ENCODE assay signal across 11 mouse cellular contexts in genomic region chr9:120881121-120881520, GRCm38 (mm10). TPM values are rescaled to one million over a fixed set of nuclear protein-coding genes. Genes with fewer than 3 reads are reported as not detected.
DNase-seq lines count a peak whose midpoint lies in the region; ATAC-seq and TF ChIP-seq lines count a peak whose summit lies in the region.
"Had no signal": no experiment of that assay in that cellular context is flagged by ENCODE, and none has a peak within 500 bp of the region (broad histone marks: within the 10 kb centered on the region; RNA-seq: fewer than 3 reads in every experiment).

No protein-coding gene starts in this region.

- H3K4me3 ChIP-seq in hindbrain, postnatal 0 days (ENCODE audit: low read length), result no peak overlapping the region
- H3K4me3 ChIP-seq in forebrain, embryonic 12.5 days (replicated peaks), result no peak overlapping the region
- H3K4me3 ChIP-seq: embryonic facial prominence, embryonic 12.5 days; midbrain, embryonic 13.5 days; neural tube, embryonic 15.5 days had no signal

- no peaks in the 10 kb centered on the region for H3K36me3 ChIP-seq in hindbrain, postnatal 0 days (ENCODE audit: insufficient read depth, low read length)
- H3K36me3 ChIP-seq in forebrain, embryonic 12.5 days (replicated peaks), result no peaks in the 10 kb centered on the region
- H3K36me3 ChIP-seq: embryonic facial prominence, embryonic 12.5 days; midbrain, embryonic 13.5 days; neural tube, embryonic 15.5 days had no signal

- no peak overlapping the region for H3K9ac ChIP-seq in hindbrain, postnatal 0 days (replicated peaks; ENCODE audit: low read length)
- H3K9ac ChIP-seq in forebrain, embryonic 12.5 days, result no peak overlapping the region
- H3K9ac ChIP-seq: embryonic facial prominence, embryonic 12.5 days; midbrain, embryonic 13.5 days; neural tube, embryonic 15.5 days had no signal

- no peak overlapping the region for H3K4me2 ChIP-seq in hindbrain, postnatal 0 days (ENCODE audit: low read depth, low read length)
- no peak overlapping the region for H3K4me2 ChIP-seq in forebrain, embryonic 12.5 days
- H3K4me2 ChIP-seq: embryonic facial prominence, embryonic 12.5 days; midbrain, embryonic 13.5 days; neural tube, embryonic 15.5 days had no signal

- no peaks in the 10 kb centered on the region for H3K4me1 ChIP-seq in hindbrain, postnatal 0 days (ENCODE audit: insufficient read depth, low read length)
- H3K4me1 ChIP-seq in forebrain, embryonic 12.5 days, result peaks cover 7% of the 10 kb centered on the region; the same call in 1 of the 2 replicates

- 88% methylated on average over 15 of the region's 15 CpGs for WGBS in hindbrain, postnatal 0 days
- WGBS in forebrain, embryonic 12.5 days, result 95% methylated on average over 15 of the region's 15 CpGs

- ATAC-seq in hindbrain, postnatal 0 days, result no peak
- no peak for ATAC-seq in forebrain, embryonic 12.5 days (ENCODE audit: low FRiP score)
- ATAC-seq: midbrain, embryonic 13.5 days had no signal

- peak; percentile 33 to 56 for DNase-seq in kidney, adult 8-10 months
- DNase-seq in kidney, postnatal 4 days, result no peak
- DNase-seq in cerebellum, postnatal 36 days, result peak; percentile 44 to 47
- peak; percentile 38 to 74 for DNase-seq in kidney, postnatal 25 days
- peak; percentile 10 for DNase-seq in skeletal muscle tissue, adult 2 months (ENCODE audit: low read depth, low spot score)
- DNase-seq in hindbrain, postnatal 0 days (ENCODE audit: low spot score), result no peak
- DNase-seq: layer of hippocampus, adult 9-11 months had no signal

- no peaks in the 10 kb centered on the region for H3K27me3 ChIP-seq in hindbrain, postnatal 0 days (ENCODE audit: insufficient read depth, low read length)
- no peaks in the 10 kb centered on the region for H3K27me3 ChIP-seq in forebrain, embryonic 12.5 days
- H3K27me3 ChIP-seq: embryonic facial prominence, embryonic 12.5 days; midbrain, embryonic 13.5 days; neural tube, embryonic 15.5 days had no signal

- no peak for TF ChIP-seq CTCF in hindbrain, postnatal 0 days (IDR thresholded peaks at IDR 0.05; ENCODE audit: low read depth)

- H3K27ac ChIP-seq in hindbrain, postnatal 0 days, result no peak overlapping the region
- no peak overlapping the region for H3K27ac ChIP-seq in forebrain, embryonic 12.5 days
- H3K27ac ChIP-seq: embryonic facial prominence, embryonic 12.5 days; midbrain, embryonic 13.5 days; neural tube, embryonic 15.5 days had no signal

- no peaks in the 10 kb centered on the region for H3K9me3 ChIP-seq in hindbrain, postnatal 0 days (ENCODE audit: low read length)
- no peaks in the 10 kb centered on the region for H3K9me3 ChIP-seq in forebrain, embryonic 12.5 days
- H3K9me3 ChIP-seq: embryonic facial prominence, embryonic 12.5 days; midbrain, embryonic 13.5 days; neural tube, embryonic 15.5 days had no signal

RNA-seq across cellular contexts. Expression of gene Ctnnb1, which starts 47.9 kb away (rescaled TPM):
- 861 and 986 TPM in 2 replicates for total RNA-seq in hindbrain, postnatal 0 days (2014; rRNA removed)
- 287 and 288 TPM in 2 replicates for polyA plus RNA-seq in hindbrain, postnatal 0 days (2015; fragmentation: Nextera tagmentation; extraction: Ambion mirVana)
- polyA plus RNA-seq in forebrain, embryonic 12.5 days (2016; fragmentation: Nextera tagmentation; extraction: Ambion mirVana), result 764 and 774 TPM in 2 replicates

Comparison
In these comparisons a context has a peak if more than half of its experiments do, and no peak if none do; other contexts are left out.
1. DNase-seq: peak in kidney, adult 8-10 months (2 of 2), cerebellum, postnatal 36 days (2 of 2), kidney, postnatal 25 days (2 of 2) and skeletal muscle tissue, adult 2 months (single experiment); none in kidney, postnatal 4 days (0 of 2) and hindbrain, postnatal 0 days (single experiment).